Mouse (Mus musculus) spleen, adult 2 months (tissue): ENCODE measurements at regions not wholly inside any gene's neighbourhood (a gene's known extent, or its start where the extent isn't known, plus 50 kb on each side); places are given as distances from the start of the nearest gene placed in this dataset.

ENCODE experiments used
- DNase-seq, 2 experiments: peaks; one replicate each; pipeline versions ENCODE4 v3.0.0 to v3.0.0-alpha.2; 2012 to 2021; ENCODE audit warnings: low spot score in 2 of 2, low read depth in 1 of 2
- H3K27ac ChIP-seq: fragments of 200-500 bp; 2 replicates; pipeline ENCODE4 v1.5.1; 2012; ENCODE audit warnings: low read length, inconsistent platforms; ENCODE audit not compliant: insufficient read depth
- H3K27me3 ChIP-seq: fragments of 200-500 bp; 2 replicates; pipeline ENCODE4 v1.6.1; 2012; ENCODE audit warnings: mild to moderate bottlenecking, moderate library complexity, low read length, inconsistent platforms; ENCODE audit not compliant: control insufficient read depth, insufficient read depth
- H3K36me3 ChIP-seq: fragments of 200-500 bp; 2 replicates; pipeline ENCODE4 v1.6.1; 2012; ENCODE audit warnings: mild to moderate bottlenecking, low read length, inconsistent platforms; ENCODE audit not compliant: control insufficient read depth, insufficient read depth
- H3K4me1 ChIP-seq: fragments of 200-500 bp; 2 replicates; pipeline ENCODE4 v1.6.1; 2011; ENCODE audit warnings: inconsistent platforms; ENCODE audit not compliant: control insufficient read depth, insufficient read depth, insufficient read length
- H3K4me3 ChIP-seq: fragments of 200-500 bp; 2 replicates; pipeline ENCODE4 v1.5.1; 2011; ENCODE audit warnings: mild to moderate bottlenecking, inconsistent platforms; ENCODE audit not compliant: insufficient read depth, insufficient read length; ENCODE audit errors: extremely low read depth
- CTCF ChIP-seq: fragments of 200-500 bp; IDR thresholded peaks from 2 replicates; pipeline ENCODE4 v1.5.1; 2011; ENCODE audit warnings: mild to moderate bottlenecking, inconsistent platforms; ENCODE audit not compliant: insufficient read depth, insufficient read length, insufficient replicate concordance; ENCODE audit errors: extremely low read depth
- POLR2A ChIP-seq: fragments of 200-500 bp; IDR thresholded peaks from 2 replicates; pipeline ENCODE4 v1.6.1; 2011; ENCODE audit warnings: low read depth, low read length, inconsistent platforms
- WGBS: fragments of 180-500 bp; shearing (Covaris S2); methylation state at CpG from one replicate; pipeline ENCODE4 v1.1.7; 2018; 5-methylcytosine and 5-hydroxymethylcytosine counted together

- no peaks in the 10 kb centered on the region for H3K36me3 ChIP-seq
- TF ChIP-seq POLR2A (no peak), CTCF (no peak)
- no peaks in the 10 kb centered on the region for H3K4me1 ChIP-seq
- H3K4me3 ChIP-seq, result no peak overlapping the region
- DNase-seq, result no peak
- H3K27ac ChIP-seq, result no peak overlapping the region
- 74% methylated on average over 15 of the region's 15 CpGs for WGBS
- no peaks in the 10 kb centered on the region for H3K27me3 ChIP-seq
Observed at GRCm38 (mm10) chr4:131014301-131015081, 70.3 kb downstream of the Matn1 start.

DNA sequence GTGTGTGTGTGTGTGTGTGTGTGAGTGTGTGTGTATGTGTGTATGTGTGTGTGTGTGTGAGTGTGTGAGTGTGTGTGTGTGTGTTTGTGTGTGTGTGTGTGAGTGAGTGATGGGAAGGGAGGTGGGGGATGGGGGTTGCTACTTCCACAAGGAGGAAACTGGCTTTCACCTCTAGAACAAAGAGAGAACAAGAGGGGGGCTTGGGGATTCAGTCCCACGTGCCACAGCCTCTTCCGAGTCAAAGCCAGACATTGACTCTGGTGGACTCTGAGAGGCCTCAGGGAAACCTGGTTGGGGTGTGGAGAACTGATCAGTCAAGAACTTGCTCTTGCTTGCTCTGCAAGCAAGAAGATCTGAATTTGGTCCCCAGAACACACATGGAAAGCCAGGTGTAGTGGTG, 71.0 kb downstream of the Matn1 start:
- Histone ChIP-seq H3K4me1 (no peaks in the 10 kb centered on the region), H3K27me3 (no peaks in the 10 kb centered on the region), H3K36me3 (no peaks in the 10 kb centered on the region), H3K27ac (no peak overlapping the region), H3K4me3 (no peak overlapping the region)
- DNase-seq, result no peak
- TF ChIP-seq POLR2A, result no peak
- no peak for TF ChIP-seq CTCF
- WGBS, result 57% methylated on average over 2 of the region's 2 CpGs

DNA sequence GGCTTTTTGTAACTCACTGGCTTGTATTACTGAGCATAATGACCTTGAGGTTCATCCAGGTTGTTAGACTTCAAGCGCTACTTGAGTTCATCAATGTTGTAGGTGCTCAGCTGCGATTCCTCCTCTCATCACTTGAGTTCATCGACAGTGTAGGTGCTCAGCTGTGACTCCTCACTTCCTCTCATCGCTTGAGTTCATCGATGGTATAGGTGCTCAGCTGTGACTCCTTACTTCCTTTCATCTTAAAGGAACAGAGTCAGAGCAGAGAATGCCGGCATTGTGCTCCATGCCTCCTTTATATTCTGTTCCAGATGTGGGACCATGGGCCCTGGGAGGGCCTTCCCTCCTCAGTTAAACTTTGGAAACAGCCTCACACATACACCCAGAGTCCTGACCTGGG, 79.4 kb downstream of the Matn1 start:
- DNase-seq, result no peak
- WGBS, result 36% methylated on average over 6 of the region's 6 CpGs
- no peaks in the 10 kb centered on the region for H3K36me3 ChIP-seq
- H3K4me3 ChIP-seq, result no peak overlapping the region
- no peaks in the 10 kb centered on the region for H3K4me1 ChIP-seq
- no peak overlapping the region for H3K27ac ChIP-seq
- TF ChIP-seq POLR2A, result no peak
- no peak for TF ChIP-seq CTCF
- no peaks in the 10 kb centered on the region for H3K27me3 ChIP-seq

DNA sequence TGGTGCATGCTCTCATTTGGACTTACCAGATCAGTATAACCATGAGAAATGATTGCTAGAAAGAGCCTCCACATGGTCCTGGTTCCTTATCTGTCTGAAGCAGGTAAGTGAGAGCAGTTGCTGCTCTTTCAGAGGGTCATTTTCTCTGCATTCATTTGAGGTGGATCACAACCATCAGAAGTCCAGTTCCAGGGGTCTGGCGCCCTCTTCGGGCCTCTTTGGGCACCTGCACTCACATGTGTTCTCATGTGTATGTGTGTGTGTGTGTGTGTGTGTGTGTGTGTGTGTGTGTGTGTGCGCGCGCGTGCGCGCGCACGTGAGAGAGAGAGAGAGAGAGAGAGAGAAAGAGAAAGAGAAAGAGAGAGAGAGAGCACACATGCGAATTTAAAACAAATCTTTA, 92.1 kb downstream of the Matn1 start:
- DNase-seq, result no peak
- no peak overlapping the region for H3K27ac ChIP-seq
- no peak overlapping the region for H3K4me3 ChIP-seq
- H3K27me3 ChIP-seq, result no peaks in the 10 kb centered on the region
- 89% methylated on average over 11 of the region's 11 CpGs for WGBS
- H3K36me3 ChIP-seq, result no peaks in the 10 kb centered on the region
- no peaks in the 10 kb centered on the region for H3K4me1 ChIP-seq
- TF ChIP-seq POLR2A (no peak), CTCF (no peak)

DNA sequence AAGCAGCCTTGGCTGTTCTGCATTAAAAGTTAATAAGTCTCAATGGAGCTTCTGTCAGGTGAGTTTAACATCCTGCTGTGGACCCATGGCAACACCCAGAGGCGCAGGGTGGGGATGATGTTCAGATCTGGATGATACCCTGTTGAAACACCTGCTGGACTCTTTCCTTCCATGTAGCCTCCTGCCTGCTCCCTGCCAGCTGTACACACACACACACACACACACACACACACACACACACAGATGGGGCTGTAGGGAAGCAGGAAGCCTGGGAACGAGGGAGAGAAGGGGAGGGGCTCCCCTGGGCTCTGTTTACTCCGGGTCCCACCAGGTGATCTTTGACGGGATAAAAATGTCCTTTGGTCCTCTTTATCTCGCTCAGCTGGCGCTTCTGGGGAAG, 93.0 kb downstream of the Matn1 start:
- no peak for DNase-seq
- no peak overlapping the region for H3K4me3 ChIP-seq
- 23% methylated on average over 6 of the region's 6 CpGs for whole genome bisulfite sequencing
- TF ChIP-seq POLR2A (no peak), CTCF (no peak)
- H3K27me3 ChIP-seq, result no peaks in the 10 kb centered on the region
- H3K36me3 ChIP-seq, result no peaks in the 10 kb centered on the region
- no peaks in the 10 kb centered on the region for H3K4me1 ChIP-seq
- H3K27ac ChIP-seq, result no peak overlapping the region

GRCm38 (mm10) chr4:131039686-131040085, 95.5 kb downstream of the Matn1 start:
- DNase-seq, result no peak
- H3K36me3 ChIP-seq, result no peaks in the 10 kb centered on the region
- H3K4me3 ChIP-seq, result no peak overlapping the region
- 79% methylated on average over 3 of the region's 3 CpGs for WGBS
- no peak for TF ChIP-seq CTCF
- no peak for TF ChIP-seq POLR2A
- no peak overlapping the region for H3K27ac ChIP-seq
- no peaks in the 10 kb centered on the region for H3K27me3 ChIP-seq
- H3K4me1 ChIP-seq, result no peaks in the 10 kb centered on the region

DNA sequence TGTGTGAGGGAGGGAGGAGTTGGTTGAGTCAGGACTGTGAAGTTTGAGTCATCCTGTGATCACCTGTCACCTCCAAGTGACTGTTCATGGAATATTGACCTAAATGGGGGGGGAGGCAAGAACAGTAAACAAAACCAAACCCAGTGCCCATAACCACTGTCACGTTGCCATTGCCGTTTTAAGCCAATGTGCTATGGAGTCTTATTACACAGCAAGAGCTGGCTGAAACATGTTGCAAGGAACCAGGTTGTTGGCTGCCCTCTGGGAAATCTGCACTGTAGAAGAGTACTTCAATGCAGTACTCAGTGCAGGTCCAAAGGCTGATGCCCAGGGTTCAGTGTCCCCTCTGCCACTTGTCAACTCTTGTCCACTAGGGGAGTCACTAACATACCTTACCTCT, 97.0 kb downstream of the Matn1 start:
- Histone ChIP-seq H3K4me3 (no peak overlapping the region), H3K4me1 (no peaks in the 10 kb centered on the region), H3K36me3 (no peaks in the 10 kb centered on the region), H3K27ac (no peak overlapping the region), H3K27me3 (no peaks in the 10 kb centered on the region)
- 64% methylated on average over 2 of the region's 2 CpGs for WGBS
- TF ChIP-seq CTCF (no peak), POLR2A (no peak)
- DNase-seq, result no peak

DNA sequence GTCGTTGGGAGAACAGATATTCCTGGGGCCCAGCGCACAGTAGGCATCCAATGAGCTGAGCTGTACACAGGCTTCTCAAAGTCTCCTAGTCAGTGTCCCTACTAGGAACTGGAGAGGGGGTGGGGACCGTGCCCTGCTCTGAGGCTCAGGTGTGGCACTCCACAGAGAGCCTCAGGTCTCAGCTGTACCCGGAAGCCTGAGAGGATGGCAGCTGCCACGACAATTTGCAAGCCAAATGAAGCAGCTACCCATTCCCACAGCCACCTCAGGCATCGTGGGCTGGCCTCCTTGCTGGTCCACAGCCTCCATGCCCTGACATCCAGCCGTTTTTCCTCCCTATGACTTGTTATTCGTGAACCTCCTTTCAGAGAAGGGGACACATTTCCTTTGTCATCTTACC, 101.9 kb downstream of the Matn1 start:
- H3K4me1 ChIP-seq, result no peaks in the 10 kb centered on the region
- no peak for TF ChIP-seq POLR2A
- TF ChIP-seq CTCF, result no peak
- H3K27ac ChIP-seq, result no peak overlapping the region
- WGBS, result 38% methylated on average over 8 of the region's 8 CpGs
- H3K36me3 ChIP-seq, result no peaks in the 10 kb centered on the region
- H3K4me3 ChIP-seq, result no peak overlapping the region
- DNase-seq, result no peak
- no peaks in the 10 kb centered on the region for H3K27me3 ChIP-seq
